Mouse (Mus musculus): Measurements from ENCODE around the gene Arpp19.

GRCm38 (mm10) chr9:75023150-75023894 is 14.1 kb upstream of the Arpp19 start:
- TF ChIP-seq CTCF (IDR thresholded peaks at IDR 0.05; ENCODE audit: control insufficient read depth, insufficient read depth, low read length) (no peak), POLR2A (IDR thresholded peaks at IDR 0.05; ENCODE audit: borderline replicate concordance, control insufficient read depth, low read depth, low read length) (no peak)
